Mouse (Mus musculus) hindbrain, embryonic 13.5 days (tissue): ENCODE data around the gene Ndc1. TPM values are rescaled to one million over a fixed set of nuclear protein-coding genes. Genes with fewer than 3 reads are reported as not detected.
A peak's percentile ranks its signal among the peaks of the same experiment; 100 is the strongest.

Source experiments
- ATAC-seq: fragments of 200-750 bp; cut with Nextera tagmentation; 2 replicates; pipeline ENCODE4 v1.8.0; 2017; ENCODE audit warnings: moderate TSS enrichment; ENCODE audit not compliant: low FRiP score
- H3K27ac ChIP-seq: fragments of 300-500 bp; sonication (generic); 2 replicates; pipeline ENCODE4 v1.5.1; 2015; ENCODE audit warnings: inconsistent platforms, mild to moderate bottlenecking, moderate library complexity
- H3K27me3 ChIP-seq: fragments of 300-500 bp; sonication (generic); 2 replicates; pipeline ENCODE4 v1.6.1; 2015; ENCODE audit warnings: mild to moderate bottlenecking, inconsistent platforms
- H3K36me3 ChIP-seq: fragments of 300-500 bp; sonication (generic); 2 replicates; pipeline ENCODE4 v1.6.1; 2015; ENCODE audit warnings: mild to moderate bottlenecking, inconsistent platforms
- H3K4me1 ChIP-seq: fragments of 300-500 bp; sonication (generic); replicated peaks from 2 replicates; pipeline ENCODE4 v1.6.1; 2015; ENCODE audit warnings: inconsistent platforms
- H3K4me2 ChIP-seq: fragments of 300-500 bp; sonication (generic); 2 replicates; pipeline ENCODE4 v1.6.1; 2015; ENCODE audit warnings: inconsistent platforms, mild to moderate bottlenecking, moderate library complexity
- H3K4me3 ChIP-seq: fragments of 300-500 bp; sonication (generic); 2 replicates; pipeline ENCODE4 v1.5.1; 2015; ENCODE audit warnings: mild to moderate bottlenecking, inconsistent platforms
- H3K9ac ChIP-seq: fragments of 300-500 bp; sonication (generic); 2 replicates; pipeline ENCODE4 v1.6.1; 2015; ENCODE audit warnings: mild to moderate bottlenecking, inconsistent platforms
- H3K9me3 ChIP-seq: fragments of 300-500 bp; sonication (generic); 2 replicates; pipeline ENCODE4 v1.6.1; 2016; ENCODE audit warnings: inconsistent platforms
- WGBS: fragments of 180-500 bp; shearing (Covaris S2); methylation state at CpG from one replicate; pipeline ENCODE4 v1.1.7; 2015; 5-methylcytosine and 5-hydroxymethylcytosine counted together
- polyA plus RNA-seq: library from polyadenylated mRNA; unstranded; fragments of >200 nt; fragmentation: Nextera tagmentation; extraction: Ambion mirVana; gene quantifications from 2 replicates; pipeline ENCODE4 v1.2.1, GENCODE M21; 2015

The Ndc1 gene
- polyA plus RNA-seq, 1 experiment from 2014 or later, result 17.3 TPM

DNA sequence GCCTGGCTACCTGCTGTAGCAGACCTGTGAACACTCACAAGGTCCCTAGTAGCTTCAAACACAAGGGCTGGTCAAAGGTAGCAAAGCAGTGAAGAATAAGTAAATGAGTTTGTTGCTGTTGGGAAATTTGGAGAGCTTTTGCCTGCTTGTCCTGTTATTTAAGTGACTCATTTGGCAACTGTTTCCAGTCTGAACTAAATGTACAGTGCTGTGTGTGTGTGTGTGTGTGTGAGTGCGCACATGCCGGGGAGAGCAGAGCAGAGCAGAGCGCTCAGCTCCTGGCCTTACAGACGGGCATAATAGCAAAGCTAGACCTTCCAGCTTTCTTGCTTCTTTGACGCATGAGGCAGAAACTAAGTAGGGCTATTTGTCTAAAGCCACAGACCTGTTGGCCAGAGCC lies 65.1 kb downstream of the Ndc1 start:
- no peak for ATAC-seq
- WGBS, result 79% methylated on average over 5 of the region's 5 CpGs
- H3K27me3 ChIP-seq, result peaks cover 53% of the 10 kb centered on the region

DNA sequence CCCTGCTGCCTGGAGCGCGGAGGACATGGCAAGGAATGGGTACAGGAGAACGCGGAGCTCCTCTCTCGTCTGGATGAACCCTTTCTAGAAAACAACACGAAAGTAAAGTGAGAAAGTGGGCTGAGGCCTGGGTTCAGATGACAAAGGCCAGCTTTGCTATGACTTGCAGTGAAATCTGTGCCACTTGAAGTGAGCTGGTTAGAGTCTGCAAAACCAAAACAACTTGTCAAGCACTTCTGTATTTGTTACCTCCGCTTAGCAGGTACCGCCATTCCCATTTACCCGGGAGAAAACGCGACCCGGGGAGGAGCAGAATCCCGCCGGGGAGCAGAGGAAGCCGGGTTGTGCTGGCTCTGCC lies 66.4 kb downstream of the Ndc1 start:
- Histone ChIP-seq H3K4me3 (peak overlapping the region; percentile 67), H3K36me3 (no peaks in the 10 kb centered on the region), H3K27ac (no peak overlapping the region), H3K4me2 (peak overlapping the region; percentile 92), H3K9ac (peak overlapping the region; percentile 79), H3K4me1 (peaks cover 18% of the 10 kb centered on the region), H3K27me3 (peaks cover 65% of the 10 kb centered on the region), H3K9me3 (no peaks in the 10 kb centered on the region)
- WGBS, result 6% methylated on average over 15 of the region's 15 CpGs
- no peak for ATAC-seq

More for the DNA sequence above, 65.1 kb downstream of the Ndc1 start:
- no peaks in the 10 kb centered on the region for H3K36me3 ChIP-seq
- H3K9me3 ChIP-seq, result no peaks in the 10 kb centered on the region
- no peak overlapping the region for H3K27ac ChIP-seq
- peaks cover 18% of the 10 kb centered on the region for H3K4me1 ChIP-seq
- H3K4me2 ChIP-seq, result no peak overlapping the region
- no peak overlapping the region for H3K4me3 ChIP-seq
- H3K9ac ChIP-seq, result no peak overlapping the region

DNA sequence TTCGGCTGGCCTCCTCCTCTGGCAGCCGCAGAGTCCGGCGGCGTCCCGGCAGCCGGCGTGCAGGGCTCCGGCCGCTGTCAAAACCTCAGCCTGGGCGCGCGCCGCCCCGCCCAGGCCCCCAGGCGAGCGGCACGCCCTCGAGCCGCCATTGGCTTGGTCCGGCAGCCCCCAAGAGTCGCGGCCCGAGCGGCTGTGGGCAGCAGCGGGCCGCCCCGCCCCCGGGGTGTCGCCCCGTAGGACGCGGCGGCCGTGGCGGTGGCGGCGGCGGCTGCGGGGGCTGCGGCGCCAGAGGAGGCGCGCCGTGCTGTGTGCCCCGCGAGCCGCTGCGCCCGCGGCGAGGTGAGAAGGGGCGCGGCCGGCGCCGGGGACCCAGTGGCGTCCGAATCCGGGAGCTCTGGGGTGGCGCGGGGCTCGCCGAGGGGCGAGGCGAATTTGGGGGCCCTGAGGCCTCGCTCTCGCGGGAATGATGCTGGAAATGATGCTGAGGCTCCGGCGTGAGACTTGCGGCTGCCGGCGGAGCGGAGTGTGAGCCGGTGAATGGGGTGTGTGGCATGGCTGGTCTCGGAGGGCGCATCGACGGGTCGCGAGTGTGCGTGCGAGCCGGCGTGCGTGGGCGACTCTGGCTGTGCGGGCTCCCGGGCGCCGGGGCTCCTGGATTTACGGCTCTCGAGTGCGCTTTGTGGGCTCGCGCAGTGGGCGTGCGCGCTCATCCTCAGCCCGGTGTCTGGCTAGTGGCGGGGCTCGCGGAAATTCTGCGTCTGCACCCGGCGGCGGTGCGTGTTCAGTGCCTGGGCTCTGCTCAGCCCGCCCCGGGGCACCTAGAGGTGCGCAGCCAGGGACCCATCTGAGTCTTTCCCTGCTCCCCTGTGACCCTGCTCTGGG lies 67.0 kb downstream of the Ndc1 start, which contains the start of gene Glis1:
Glis1 (plus strand) TSS at position 236 of the 882 bp plus-strand sequence.
- H3K27ac ChIP-seq, result no peak within 1 kb of the TSS
- under 1% methylated on average over 110 of the region's 112 CpGs for WGBS

DNA sequence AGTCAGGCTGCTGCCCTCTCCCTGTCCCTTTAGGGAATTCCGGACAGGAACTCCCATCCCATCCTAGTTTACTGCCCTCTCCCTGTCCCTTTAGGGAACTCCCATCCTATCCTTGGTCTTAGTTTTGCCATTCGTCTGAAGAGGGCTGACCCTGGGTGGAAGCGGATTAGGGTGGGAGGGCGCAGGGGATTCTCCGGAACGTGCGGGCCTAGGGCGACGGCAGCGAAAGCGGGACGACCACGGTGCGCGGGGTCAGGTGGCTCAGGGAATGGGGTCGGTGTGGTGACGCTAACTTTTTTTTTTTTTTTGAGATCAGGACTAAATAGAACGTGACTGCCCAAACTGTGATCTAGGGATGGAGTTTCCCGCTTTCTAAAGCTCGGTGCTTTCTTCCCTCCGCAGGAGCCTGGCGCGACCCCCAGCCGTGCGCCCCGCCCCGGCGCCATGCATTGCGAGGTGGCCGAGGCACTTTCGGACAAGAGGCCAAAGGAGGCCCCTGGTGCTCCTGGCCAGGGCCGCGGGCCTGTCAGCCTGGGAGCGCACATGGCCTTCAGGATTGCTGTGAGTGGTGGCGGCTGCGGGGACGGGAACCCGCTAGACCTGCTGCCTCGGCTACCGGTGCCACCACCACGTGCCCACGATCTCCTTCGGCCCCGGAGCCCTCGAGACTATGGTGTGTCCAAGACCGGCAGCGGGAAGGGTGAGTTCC lies 67.8 kb downstream of the Ndc1 start:
- H3K4me2 ChIP-seq, result peak overlapping the region; percentile 92
- H3K27me3 ChIP-seq, result peaks cover 77% of the 10 kb centered on the region
- peak overlapping the region; percentile 67 for H3K4me3 ChIP-seq
- peaks cover 21% of the 10 kb centered on the region for H3K4me1 ChIP-seq
- H3K9ac ChIP-seq, result peak overlapping the region; percentile 79
- no peak overlapping the region for H3K27ac ChIP-seq
- no peaks in the 10 kb centered on the region for H3K9me3 ChIP-seq
- ATAC-seq, result peak; percentile 36; the same call in 1 of the 2 replicates
- under 1% methylated on average over 44 of the region's 47 CpGs for WGBS
- no peaks in the 10 kb centered on the region for H3K36me3 ChIP-seq

More for the DNA sequence above, 67.0 kb downstream of the Ndc1 start, which contains the start of gene Glis1:
- Histone ChIP-seq H3K9ac (peak within 1 kb of the TSS; percentile 79), H3K4me3 (peak within 1 kb of the TSS; percentile 67), H3K4me1 (peaks cover 18% of the 10 kb centered on the region), H3K36me3 (no peaks in the 10 kb centered on the region), H3K4me2 (peak within 1 kb of the TSS; percentile 92), H3K9me3 (no peaks in the 10 kb centered on the region), H3K27me3 (peaks cover 71% of the 10 kb centered on the region)
- peak; percentile 84 for ATAC-seq

DNA sequence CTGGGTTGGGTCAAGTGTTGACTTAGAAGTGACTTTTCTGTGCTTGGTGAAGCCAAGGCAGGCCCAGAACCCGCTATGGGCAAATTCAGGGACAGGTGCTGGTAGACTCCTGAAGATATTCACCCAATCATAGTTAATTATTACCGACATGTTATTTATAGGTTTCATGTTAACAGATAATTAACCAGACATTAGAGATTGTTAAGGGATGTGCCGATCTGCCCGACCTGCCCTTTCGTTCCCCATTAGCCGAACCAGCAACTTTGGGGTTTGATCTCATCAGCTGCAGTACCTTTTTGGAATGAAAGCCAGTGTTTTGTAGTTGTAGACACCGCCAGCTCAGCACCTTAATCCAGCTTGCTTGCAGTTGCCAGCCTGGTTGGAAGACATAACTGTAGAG lies 68.9 kb downstream of the Ndc1 start:
- H3K9me3 ChIP-seq, result no peaks in the 10 kb centered on the region
- no peak for ATAC-seq
- H3K27me3 ChIP-seq, result peaks cover 88% of the 10 kb centered on the region
- no peak overlapping the region for H3K27ac ChIP-seq
- H3K4me3 ChIP-seq, result no peak overlapping the region
- H3K4me1 ChIP-seq, result peaks cover 25% of the 10 kb centered on the region
- no peaks in the 10 kb centered on the region for H3K36me3 ChIP-seq
- no peak overlapping the region for H3K4me2 ChIP-seq
- no peak overlapping the region for H3K9ac ChIP-seq
- 88% methylated on average over 7 of the region's 7 CpGs for WGBS

DNA sequence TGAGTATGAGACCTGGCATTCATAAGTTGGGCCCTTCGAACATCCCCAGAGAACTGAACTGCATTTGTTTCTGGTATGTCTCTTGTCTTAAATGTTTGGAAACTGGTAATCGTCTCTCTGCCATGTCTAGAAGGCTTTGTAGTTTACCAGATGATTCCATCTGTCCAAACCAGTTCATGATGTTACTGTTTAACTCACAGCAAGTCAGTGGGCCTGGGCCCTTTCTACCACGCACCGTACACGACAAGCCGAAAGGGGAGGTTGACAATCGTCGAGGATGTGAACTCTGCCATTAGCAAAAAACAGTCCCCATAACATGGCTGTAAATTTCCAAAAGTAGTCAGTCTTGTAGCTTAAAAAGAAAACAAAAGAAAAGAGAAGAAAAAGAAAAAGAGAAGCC lies 71.2 kb downstream of the Ndc1 start:
- Histone ChIP-seq H3K4me2 (no peak overlapping the region), H3K9me3 (no peaks in the 10 kb centered on the region), H3K4me1 (peaks cover 31% of the 10 kb centered on the region), H3K36me3 (no peaks in the 10 kb centered on the region), H3K27ac (no peak overlapping the region), H3K9ac (no peak overlapping the region), H3K4me3 (no peak overlapping the region), H3K27me3 (peaks cover 85% of the 10 kb centered on the region)
- WGBS, result 90% methylated on average over 8 of the region's 8 CpGs
- ATAC-seq, result no peak

DNA sequence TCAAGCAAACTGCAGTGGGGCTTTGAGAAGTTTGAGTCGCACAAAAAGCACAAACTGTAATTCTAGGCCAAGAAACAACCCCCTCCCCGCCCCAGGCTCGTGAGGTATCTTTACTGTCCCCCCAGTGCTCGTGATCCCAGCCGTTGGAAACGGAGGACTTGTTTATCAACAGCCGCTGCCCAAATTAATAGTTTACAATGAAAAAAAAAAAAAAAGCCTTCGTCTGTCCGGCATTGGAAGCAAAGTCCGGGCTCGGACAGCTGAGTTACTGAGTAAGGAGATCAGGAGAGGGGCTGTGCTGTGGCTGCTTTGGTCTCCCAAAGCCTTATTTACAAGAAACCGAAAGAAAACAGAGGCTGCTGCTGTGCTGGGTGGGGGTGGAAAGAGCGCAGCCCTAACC lies 72.7 kb downstream of the Ndc1 start:
- peaks cover 18% of the 10 kb centered on the region for H3K4me1 ChIP-seq
- H3K27ac ChIP-seq, result no peak overlapping the region
- 25% methylated on average over 13 of the region's 13 CpGs for whole genome bisulfite sequencing
- no peak overlapping the region for H3K9ac ChIP-seq
- no peak overlapping the region for H3K4me3 ChIP-seq
- H3K27me3 ChIP-seq, result peaks cover 82% of the 10 kb centered on the region
- peak overlapping the region; percentile 18; the same call in 1 of the 2 replicates for H3K4me2 ChIP-seq
- no peak for ATAC-seq
- H3K36me3 ChIP-seq, result no peaks in the 10 kb centered on the region
- no peaks in the 10 kb centered on the region for H3K9me3 ChIP-seq

DNA sequence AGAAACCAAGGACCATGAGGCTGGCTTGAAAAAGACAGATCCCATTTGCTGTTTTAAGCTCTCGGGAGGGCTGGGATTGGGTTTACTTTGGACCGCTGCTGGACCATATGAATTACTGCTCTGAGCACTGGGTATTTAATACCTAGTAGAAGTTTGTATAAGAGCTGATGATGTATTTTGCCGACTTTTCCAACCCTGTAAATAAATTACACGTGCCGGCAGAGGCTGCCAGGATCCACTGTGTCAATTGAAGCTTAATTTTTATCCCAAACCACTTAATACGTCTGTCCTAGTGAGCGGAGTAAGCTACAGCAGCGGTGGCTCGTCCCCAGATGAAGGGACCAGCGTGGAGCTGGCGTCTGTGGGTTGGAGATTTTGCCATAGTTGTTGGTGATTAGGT lies 74.7 kb downstream of the Ndc1 start:
- no peak overlapping the region for H3K4me2 ChIP-seq
- H3K27ac ChIP-seq, result no peak overlapping the region
- H3K36me3 ChIP-seq, result no peaks in the 10 kb centered on the region
- peaks cover 63% of the 10 kb centered on the region for H3K27me3 ChIP-seq
- H3K9ac ChIP-seq, result no peak overlapping the region
- WGBS, result 76% methylated on average over 11 of the region's 11 CpGs
- no peak overlapping the region for H3K4me3 ChIP-seq
- no peak for ATAC-seq
- H3K4me1 ChIP-seq, result peaks cover 12% of the 10 kb centered on the region; the same call in 1 of the 2 replicates
- H3K9me3 ChIP-seq, result no peaks in the 10 kb centered on the region

DNA sequence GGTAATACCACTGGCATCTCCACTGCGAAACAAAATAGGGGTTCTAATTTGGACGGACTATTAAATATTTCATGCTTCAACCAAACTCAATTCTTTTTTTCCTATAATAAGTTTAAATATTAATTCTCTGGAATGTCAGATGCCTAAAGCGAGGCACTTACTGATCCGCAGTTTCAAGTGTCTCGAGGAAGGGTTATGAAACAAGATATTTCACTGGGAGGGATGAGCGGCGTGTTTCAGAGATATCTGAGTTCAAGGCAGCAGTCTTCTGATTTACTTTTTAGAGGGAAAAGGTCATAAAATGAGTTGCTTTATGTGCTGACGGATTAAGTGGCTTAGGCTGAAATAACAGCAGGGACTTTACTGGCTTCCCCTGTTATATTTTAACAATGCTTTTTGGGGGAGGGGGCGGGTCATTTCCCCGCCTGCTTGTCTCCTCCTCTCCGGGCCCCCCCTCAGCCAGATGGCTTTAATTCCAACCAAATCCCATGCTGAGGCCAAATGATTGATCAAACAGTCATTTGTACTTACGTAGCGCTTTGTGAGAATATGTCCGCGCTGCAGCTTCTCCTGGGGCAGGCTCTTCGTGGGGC lies 75.4 kb downstream of the Ndc1 start:
- Histone ChIP-seq H3K4me3 (no peak overlapping the region), H3K4me1 (peaks cover 12% of the 10 kb centered on the region; the same call in 1 of the 2 replicates), H3K36me3 (no peaks in the 10 kb centered on the region), H3K27me3 (peaks cover 56% of the 10 kb centered on the region), H3K27ac (no peak overlapping the region), H3K9me3 (no peaks in the 10 kb centered on the region), H3K9ac (no peak overlapping the region), H3K4me2 (no peak overlapping the region)
- WGBS, result 37% methylated on average over 16 of the region's 16 CpGs
- no peak for ATAC-seq

DNA sequence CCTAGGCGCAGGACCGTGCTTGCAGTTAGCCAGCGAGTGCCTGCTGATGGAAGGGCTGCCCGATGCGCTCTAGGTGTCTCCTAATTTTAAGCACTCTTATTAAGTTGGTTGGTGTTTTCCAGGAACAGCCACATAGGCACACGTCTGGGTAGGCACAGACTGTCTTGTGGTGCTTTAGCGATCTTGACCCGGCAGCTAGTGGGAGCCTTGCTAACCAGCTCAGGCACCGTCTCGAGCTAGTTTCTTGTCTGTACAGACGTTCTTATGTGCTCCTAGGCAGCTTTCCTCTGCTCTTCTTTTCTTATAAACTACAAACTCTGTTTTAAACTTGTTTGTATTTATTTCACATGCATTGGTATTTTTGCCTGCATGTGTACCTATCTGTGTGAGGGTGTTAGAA lies 76.0 kb downstream of the Ndc1 start:
- Histone ChIP-seq H3K27me3 (peaks cover 50% of the 10 kb centered on the region), H3K4me2 (no peak overlapping the region), H3K9me3 (no peaks in the 10 kb centered on the region), H3K27ac (no peak overlapping the region), H3K4me3 (no peak overlapping the region), H3K36me3 (no peaks in the 10 kb centered on the region), H3K9ac (no peak overlapping the region), H3K4me1 (peaks cover 12% of the 10 kb centered on the region; the same call in 1 of the 2 replicates)
- 52% methylated on average over 11 of the region's 11 CpGs for WGBS
- ATAC-seq, result no peak

DNA sequence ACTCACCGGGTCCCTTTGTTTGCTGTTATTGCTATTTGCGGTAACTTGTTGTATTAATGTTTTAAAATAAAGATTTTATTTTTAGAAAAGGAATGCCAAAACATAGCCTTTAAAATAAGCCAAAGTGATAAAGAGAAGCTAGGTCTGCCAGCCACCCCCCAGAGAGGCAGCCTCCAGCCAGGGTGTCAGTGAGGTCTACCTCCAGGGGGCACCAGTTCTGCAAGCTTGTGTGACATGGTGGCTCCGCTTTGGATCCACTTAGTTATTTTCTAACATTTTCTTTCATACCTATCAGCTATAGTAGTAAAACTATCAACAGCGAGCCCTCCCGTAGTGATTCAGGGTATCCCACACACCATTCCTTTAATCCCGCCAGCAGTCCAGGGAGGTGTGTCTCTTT lies 80.9 kb downstream of the Ndc1 start:
- Histone ChIP-seq H3K4me1 (peaks cover 8% of the 10 kb centered on the region; the same call in 1 of the 2 replicates), H3K9me3 (no peaks in the 10 kb centered on the region), H3K9ac (no peak overlapping the region), H3K4me3 (no peak overlapping the region), H3K36me3 (no peaks in the 10 kb centered on the region), H3K4me2 (no peak overlapping the region), H3K27ac (no peak overlapping the region), H3K27me3 (peaks cover 14% of the 10 kb centered on the region)
- ATAC-seq, result no peak
- 93% methylated on average over 6 of the region's 6 CpGs for WGBS

DNA sequence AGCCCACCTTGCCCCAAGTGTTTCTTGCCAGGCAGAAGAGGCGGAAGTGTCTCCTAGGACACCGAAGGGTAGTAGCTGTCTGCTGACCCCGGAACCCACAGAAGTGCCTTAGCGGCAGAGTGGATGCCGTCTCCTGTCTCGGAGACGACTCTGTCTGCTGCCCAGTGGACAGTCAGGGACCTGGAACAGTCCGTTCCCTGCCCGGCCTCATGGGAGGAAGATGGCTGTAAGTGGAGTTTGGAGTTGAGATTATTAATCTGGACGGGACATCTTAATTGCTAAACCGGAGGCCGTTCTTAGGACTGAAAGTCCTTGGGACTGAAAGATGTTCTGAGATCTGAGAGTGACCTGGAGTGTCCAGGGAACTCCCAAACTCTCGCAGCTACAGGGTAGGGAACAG lies 81.9 kb downstream of the Ndc1 start:
- WGBS, result 93% methylated on average over 13 of the region's 13 CpGs
- Histone ChIP-seq H3K4me3 (no peak overlapping the region), H3K27ac (no peak overlapping the region), H3K9me3 (no peaks in the 10 kb centered on the region), H3K27me3 (0 out of 2 replicates have a peak, but pooled peaks cover 6% of the 10 kb centered on the region), H3K36me3 (no peaks in the 10 kb centered on the region), H3K9ac (no peak overlapping the region), H3K4me2 (no peak overlapping the region), H3K4me1 (peaks cover 8% of the 10 kb centered on the region; the same call in 1 of the 2 replicates)
- no peak for ATAC-seq
